Mouse (Mus musculus) ES-Bruce4 (cell line): ENCODE results near the gene Prex1. TPM values are rescaled to one million over a fixed set of nuclear protein-coding genes. Genes with fewer than 3 reads are reported as not detected.

Experiments used
- H3K27ac ChIP-seq: 2 replicates; pipeline ENCODE4 v1.5.1; 2012; ENCODE audit warnings: low read length, inconsistent platforms; ENCODE audit not compliant: insufficient read depth
- H3K27me3 ChIP-seq: 2 replicates; pipeline ENCODE4 v1.6.1; 2012; ENCODE audit warnings: mild to moderate bottlenecking, low read length, inconsistent platforms; ENCODE audit not compliant: control insufficient read depth, poor library complexity, insufficient read depth, severe bottlenecking
- H3K36me3 ChIP-seq: 2 replicates; pipeline ENCODE4 v1.6.1; 2012; ENCODE audit warnings: inconsistent platforms, mild to moderate bottlenecking, low read length, moderate library complexity; ENCODE audit not compliant: control insufficient read depth, poor library complexity, insufficient read depth, severe bottlenecking
- H3K4me1 ChIP-seq: one replicate; pipeline ENCODE4 v1.8.1; 2011; ENCODE audit warnings: low read length; ENCODE audit not compliant: control insufficient read depth, insufficient read depth
- H3K4me3 ChIP-seq: 2 replicates; pipeline ENCODE4 v1.5.1; 2011; ENCODE audit warnings: low read depth, mild to moderate bottlenecking, low read length
- H3K9ac ChIP-seq: 2 replicates; pipeline ENCODE4 v1.6.1; 2012; ENCODE audit warnings: low read depth, mild to moderate bottlenecking, inconsistent platforms; ENCODE audit not compliant: poor library complexity, severe bottlenecking
- H3K9me3 ChIP-seq: replicated peaks from 2 replicates; pipeline ENCODE4 v1.6.1; 2012; ENCODE audit warnings: mild to moderate bottlenecking, low read length, inconsistent platforms; ENCODE audit not compliant: control insufficient read depth, poor library complexity, insufficient read depth, severe bottlenecking
- CTCF ChIP-seq: IDR thresholded peaks from one replicate; pipeline ENCODE4 v1.8.1; 2011; ENCODE audit warnings: low read depth, low read length
- EP300 ChIP-seq: IDR thresholded peaks from 2 replicates; pipeline ENCODE4 v1.6.1; 2011; ENCODE audit warnings: low read depth, low read length; ENCODE audit not compliant: insufficient read depth
- POLR2A ChIP-seq: IDR thresholded peaks from one replicate; pipeline ENCODE4 v1.8.1; 2011; ENCODE audit warnings: low read length; ENCODE audit not compliant: insufficient read depth
- polyA plus RNA-seq: library from polyadenylated mRNA; stranded (reverse); fragments of >200 nt; gene quantifications from 2 replicates; pipeline ENCODE4 v1.2.4, GENCODE M21; 2011; ENCODE audit warnings: low read depth; ENCODE audit not compliant: missing spikeins, insufficient read depth, insufficient read length

Prex1 gene
- polyA plus RNA-seq, 1 experiment = 10.2 TPM

DNA sequence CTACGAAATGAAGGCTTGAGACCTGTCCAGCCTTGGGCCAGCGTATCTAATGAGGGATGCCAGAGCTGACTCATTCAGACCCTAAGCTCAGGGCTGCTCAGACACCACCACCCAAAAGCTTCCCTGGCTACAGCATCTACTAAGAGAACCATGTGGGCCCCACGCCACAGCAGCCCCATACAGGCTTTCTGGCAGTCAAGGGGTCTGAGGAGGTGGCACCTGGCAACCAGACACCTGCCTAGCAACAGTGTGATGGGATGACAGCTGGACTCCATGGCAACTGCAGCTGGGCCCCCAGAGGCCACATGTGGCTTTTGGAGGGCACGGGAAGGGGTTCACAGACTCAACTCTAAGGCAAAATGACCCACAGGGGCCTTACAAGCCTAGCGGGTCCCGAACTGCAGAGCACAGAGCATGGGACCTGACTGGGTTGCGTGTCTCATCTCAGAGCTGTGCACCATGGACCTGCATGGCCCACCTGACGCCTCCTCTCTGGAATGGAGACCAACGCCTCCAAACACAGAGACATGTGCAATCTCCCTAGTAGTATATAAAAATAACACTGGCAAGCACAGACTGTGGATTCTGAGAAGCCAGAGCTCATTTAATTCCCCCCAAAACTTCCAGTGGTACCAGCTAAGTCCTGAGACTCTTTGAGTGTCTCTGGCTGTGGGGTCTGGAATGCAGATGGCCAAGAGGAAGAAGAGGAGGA lies 50.2 kb downstream of the Prex1 start:
- Histone ChIP-seq H3K27ac (no peak overlapping the region), H3K27me3 (no peaks in the 10 kb centered on the region), H3K9ac (no peak overlapping the region), H3K36me3 (no peaks in the 10 kb centered on the region), H3K4me1 (no peaks in the 10 kb centered on the region), H3K9me3 (no peaks in the 10 kb centered on the region), H3K4me3 (no peak overlapping the region)
- TF ChIP-seq CTCF = no peak
- no peak for TF ChIP-seq EP300
- TF ChIP-seq POLR2A = no peak

DNA sequence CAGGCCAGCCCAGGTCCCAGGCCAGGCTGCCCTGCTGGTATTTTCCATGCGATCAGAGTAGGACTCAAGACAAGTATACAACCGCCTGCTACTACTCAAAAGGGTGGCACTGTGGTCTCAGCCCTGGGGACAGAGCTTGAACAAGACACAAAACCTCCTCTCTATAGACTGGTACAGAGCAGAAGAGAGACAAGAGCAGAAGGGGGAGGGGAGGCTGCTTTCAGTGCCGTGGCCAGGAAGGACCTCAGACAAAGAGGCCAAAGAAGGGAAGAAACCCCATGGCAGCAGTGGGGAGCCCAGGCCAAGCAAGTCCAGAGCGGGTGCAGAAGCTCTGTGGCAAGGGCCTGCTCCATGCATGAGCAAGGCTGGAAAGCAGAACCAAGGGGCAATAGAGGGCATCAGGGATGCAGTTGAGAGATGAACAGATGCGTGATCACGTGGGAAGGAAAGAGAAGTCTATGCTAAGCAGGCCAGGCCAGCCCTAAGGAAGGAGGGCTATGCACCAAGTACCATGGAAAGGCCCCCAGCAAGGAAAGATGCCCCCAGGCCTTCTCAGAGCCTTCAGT lies 51.0 kb downstream of the Prex1 start:
- H3K27ac ChIP-seq = no peak overlapping the region

GRCm38 (mm10) chr2:166661971-166662370 lies 51.7 kb downstream of the Prex1 start:
- H3K27me3 ChIP-seq = no peaks in the 10 kb centered on the region
- no peak overlapping the region for H3K4me3 ChIP-seq
- H3K9me3 ChIP-seq = no peaks in the 10 kb centered on the region
- TF ChIP-seq CTCF = no peak
- no peak for TF ChIP-seq EP300
- TF ChIP-seq POLR2A = no peak
- H3K36me3 ChIP-seq = no peaks in the 10 kb centered on the region
- H3K4me1 ChIP-seq = peaks cover 2% of the 10 kb centered on the region
- H3K9ac ChIP-seq = no peak overlapping the region
- H3K27ac ChIP-seq = no peak overlapping the region

More for the DNA sequence above, 51.0 kb downstream of the Prex1 start:
- no peak overlapping the region for H3K9ac ChIP-seq
- H3K9me3 ChIP-seq = no peaks in the 10 kb centered on the region
- H3K4me3 ChIP-seq = no peak overlapping the region
- TF ChIP-seq EP300 (no peak), POLR2A (no peak), CTCF (no peak)
- H3K36me3 ChIP-seq = no peaks in the 10 kb centered on the region
- no peaks in the 10 kb centered on the region for H3K27me3 ChIP-seq
- H3K4me1 ChIP-seq = no peaks in the 10 kb centered on the region

DNA sequence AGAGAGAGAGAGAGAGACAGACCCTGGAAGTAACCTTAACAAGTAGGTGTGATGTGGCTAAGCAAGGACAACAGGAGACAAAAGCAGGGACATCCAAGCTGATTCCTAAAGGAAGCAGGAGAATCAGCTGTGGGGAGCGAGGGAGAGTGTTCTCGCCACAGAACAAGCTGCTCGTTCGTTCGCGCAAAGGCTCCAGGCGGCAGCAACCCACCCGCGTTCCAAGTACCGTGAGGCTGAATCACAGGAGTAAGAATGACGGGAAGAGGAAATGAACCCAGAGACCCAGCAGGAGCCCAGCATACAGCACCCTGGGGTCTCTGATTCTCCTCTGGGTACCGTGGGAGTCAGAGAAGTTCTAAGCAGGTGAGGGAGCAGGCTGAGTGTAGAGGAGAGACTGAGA lies 52.1 kb downstream of the Prex1 start:
- H3K36me3 ChIP-seq = no peaks in the 10 kb centered on the region
- TF ChIP-seq CTCF (no peak), POLR2A (no peak), EP300 (no peak)
- no peaks in the 10 kb centered on the region for H3K9me3 ChIP-seq
- H3K4me3 ChIP-seq = no peak overlapping the region
- no peaks in the 10 kb centered on the region for H3K27me3 ChIP-seq
- H3K27ac ChIP-seq = no peak overlapping the region
- no peak overlapping the region for H3K9ac ChIP-seq
- peaks cover 2% of the 10 kb centered on the region for H3K4me1 ChIP-seq

DNA sequence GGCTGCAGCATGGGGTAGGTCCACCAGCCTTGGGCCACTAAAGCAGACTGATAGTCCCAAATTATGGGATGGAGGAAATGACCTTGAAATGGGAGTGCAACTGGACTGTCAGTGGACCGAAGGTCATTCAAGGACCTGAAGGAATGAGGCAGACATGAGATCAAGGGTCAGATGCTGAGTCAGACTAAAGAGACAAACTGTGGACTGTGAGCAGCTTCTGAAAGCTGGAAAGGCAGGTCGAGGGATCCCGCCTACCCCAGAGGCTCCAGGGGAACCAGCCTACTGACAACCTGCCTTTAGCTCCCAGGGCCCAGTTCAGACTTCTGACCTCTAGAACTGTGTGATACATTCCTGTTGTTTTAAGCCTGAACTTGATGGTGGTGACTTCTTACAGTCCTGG lies 55.3 kb downstream of the Prex1 start:
- Histone ChIP-seq H3K9me3 (no peaks in the 10 kb centered on the region), H3K9ac (no peak overlapping the region), H3K27ac (no peak overlapping the region), H3K4me1 (peaks cover 8% of the 10 kb centered on the region), H3K27me3 (no peaks in the 10 kb centered on the region), H3K36me3 (no peaks in the 10 kb centered on the region), H3K4me3 (no peak overlapping the region)
- TF ChIP-seq EP300 = no peak
- TF ChIP-seq POLR2A = no peak
- no peak for TF ChIP-seq CTCF

DNA sequence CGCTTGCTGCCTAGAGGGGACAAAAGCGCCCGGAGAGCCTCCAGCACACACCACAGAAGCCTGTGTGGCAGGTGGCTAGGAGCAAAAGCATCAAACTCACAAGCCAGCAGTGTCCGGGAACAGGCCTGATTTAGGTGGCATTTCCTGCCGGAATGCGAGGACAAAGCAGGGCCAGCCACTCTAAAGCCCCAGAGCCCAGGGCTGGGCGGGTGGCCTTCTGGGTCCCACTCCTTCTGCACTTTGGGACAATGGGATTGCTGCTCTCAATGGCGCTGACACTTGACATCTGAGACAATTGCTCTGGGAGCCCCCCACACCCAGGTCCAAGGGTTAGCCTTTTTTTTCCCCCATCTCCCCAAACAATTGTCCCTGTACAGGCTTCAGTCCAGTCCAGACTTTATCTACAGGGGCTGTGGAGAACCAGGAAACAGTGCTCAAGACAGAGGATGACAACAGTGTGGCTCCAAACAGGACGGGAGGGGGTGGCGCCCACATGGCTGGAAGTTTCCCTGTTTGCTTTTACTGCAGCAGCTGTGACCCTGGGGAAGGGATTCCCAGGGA lies 56.1 kb downstream of the Prex1 start:
- H3K4me1 ChIP-seq = peaks cover 8% of the 10 kb centered on the region
- H3K9me3 ChIP-seq = no peaks in the 10 kb centered on the region
- TF ChIP-seq POLR2A (no peak), EP300 (no peak), CTCF (no peak)
- no peak overlapping the region for H3K4me3 ChIP-seq
- H3K36me3 ChIP-seq = no peaks in the 10 kb centered on the region
- no peaks in the 10 kb centered on the region for H3K27me3 ChIP-seq
- H3K9ac ChIP-seq = no peak overlapping the region
- no peak overlapping the region for H3K27ac ChIP-seq
